Mouse (Mus musculus) gastrocnemius, adult 2 months (tissue): ENCODE results near the gene Slc45a3. TPM values are rescaled to one million over a fixed set of nuclear protein-coding genes. Genes with fewer than 3 reads are reported as not detected.
A peak's percentile ranks its signal among the peaks of the same experiment; 100 is the strongest.

Source experiments
- DNase-seq: peaks from one replicate; pipeline ENCODE4 v3.0.0; 2022
- H3K27ac ChIP-seq: fragments of 200-600 bp; 2 replicates; pipeline ENCODE4 v1.8.1; 2022; ENCODE audit warnings: mild to moderate bottlenecking
- H3K4me3 ChIP-seq: fragments of 200-600 bp; 2 replicates; pipeline ENCODE4 v1.8.1; 2022; ENCODE audit warnings: mild to moderate bottlenecking, moderate library complexity
- CTCF ChIP-seq: fragments of 200-600 bp; IDR thresholded peaks from 2 replicates; pipeline ENCODE4 v1.8.1; 2022; ENCODE audit warnings: antibody characterized with exemption, mild to moderate bottlenecking, moderate library complexity
- intact Hi-C: fragments of 180-260 bp; cut with DNase I; formaldehyde crosslinking; loops from one replicate; pipeline ENCODE4 v1.15.1; 2025
- total RNA-seq, 2 experiments: library from RNA; stranded (reverse); gene quantifications; 2 replicates each; pipeline ENCODE4 v1.2.3; 2021

Gene Slc45a3
- total RNA-seq, 2 experiments from 2014 or later: 0.84 to 1.4 TPM

- DNase-seq: no peak
- Histone ChIP-seq H3K27ac (no peak overlapping the region), H3K4me3 (no peak overlapping the region)
- no peak for TF ChIP-seq CTCF
- intact Hi-C loops: no loop called here
Observed at GRCm38 (mm10) chr1:131987432-131987831, 24.7 kb downstream of the Slc45a3 start.

GRCm38 (mm10) chr1:131989476-131989875, 26.7 kb downstream of the Slc45a3 start:
- Histone ChIP-seq H3K4me3 (no peak overlapping the region), H3K27ac (peak overlapping the region; percentile 64)
- no peak for DNase-seq
- intact Hi-C loops: no loop called here
- no peak for TF ChIP-seq CTCF

DNA sequence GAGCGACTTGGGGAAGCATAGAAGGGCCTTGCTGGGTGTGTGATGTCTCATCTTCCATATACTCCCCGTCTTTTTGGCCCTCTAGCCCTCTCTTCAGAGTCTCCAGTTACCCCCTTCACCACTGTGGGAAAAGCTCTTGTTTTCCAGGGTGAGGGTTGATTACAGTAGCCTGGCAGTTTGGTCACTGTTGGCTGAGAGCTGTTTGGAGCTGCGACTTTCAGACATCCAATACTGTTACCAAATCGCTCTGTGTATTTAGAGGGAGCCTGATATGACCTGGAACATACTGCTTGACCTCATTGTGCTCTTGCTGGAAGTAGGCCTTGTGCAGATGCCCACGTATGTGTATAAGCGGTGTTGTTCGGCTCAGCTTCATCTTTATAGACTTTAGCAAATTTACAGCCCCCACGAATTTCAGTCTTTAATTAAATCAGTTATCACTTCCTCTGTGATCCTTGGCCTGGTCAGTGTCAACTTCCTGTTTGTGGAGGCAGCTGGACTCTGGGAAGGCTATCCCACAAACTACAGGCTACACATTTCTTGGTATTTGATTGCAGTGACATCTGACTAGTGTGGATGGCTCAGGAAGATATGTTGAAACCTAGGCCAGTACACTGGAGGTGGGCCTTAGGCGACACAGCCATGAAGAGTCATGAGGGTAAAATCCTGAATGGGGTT, 27.5 kb downstream of the Slc45a3 start:
- Histone ChIP-seq H3K27ac (peak overlapping the region; percentile 64), H3K4me3 (no peak overlapping the region)
- intact Hi-C loops: no loop called here
- DNase-seq: peak; percentile 54
- no peak for TF ChIP-seq CTCF

DNA sequence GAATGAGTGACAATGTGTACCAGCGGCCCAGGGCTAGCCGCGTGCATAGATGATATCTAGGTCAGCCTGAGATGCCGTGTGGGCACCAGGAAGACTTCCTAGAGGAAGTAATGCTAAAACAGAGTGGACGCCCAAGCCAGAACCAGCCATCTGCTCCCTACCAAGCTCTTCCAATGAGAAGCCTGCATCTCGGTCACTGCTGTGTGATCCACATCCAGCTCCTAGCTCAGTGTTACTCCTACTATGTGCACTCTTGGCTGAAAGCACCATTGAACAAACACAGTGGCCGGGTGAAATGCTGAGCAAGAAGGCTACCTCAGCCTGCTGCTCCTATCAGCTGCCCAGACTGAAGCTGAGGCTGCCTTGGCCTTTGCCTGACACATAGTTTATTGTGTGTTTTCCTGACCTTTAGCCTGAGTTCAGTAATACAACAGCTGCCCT, 29.8 kb downstream of the Slc45a3 start:
- TF ChIP-seq CTCF: no peak
- DNase-seq: no peak
- H3K27ac ChIP-seq: no peak overlapping the region
- H3K4me3 ChIP-seq: no peak overlapping the region
- intact Hi-C loops: no loop called here

DNA sequence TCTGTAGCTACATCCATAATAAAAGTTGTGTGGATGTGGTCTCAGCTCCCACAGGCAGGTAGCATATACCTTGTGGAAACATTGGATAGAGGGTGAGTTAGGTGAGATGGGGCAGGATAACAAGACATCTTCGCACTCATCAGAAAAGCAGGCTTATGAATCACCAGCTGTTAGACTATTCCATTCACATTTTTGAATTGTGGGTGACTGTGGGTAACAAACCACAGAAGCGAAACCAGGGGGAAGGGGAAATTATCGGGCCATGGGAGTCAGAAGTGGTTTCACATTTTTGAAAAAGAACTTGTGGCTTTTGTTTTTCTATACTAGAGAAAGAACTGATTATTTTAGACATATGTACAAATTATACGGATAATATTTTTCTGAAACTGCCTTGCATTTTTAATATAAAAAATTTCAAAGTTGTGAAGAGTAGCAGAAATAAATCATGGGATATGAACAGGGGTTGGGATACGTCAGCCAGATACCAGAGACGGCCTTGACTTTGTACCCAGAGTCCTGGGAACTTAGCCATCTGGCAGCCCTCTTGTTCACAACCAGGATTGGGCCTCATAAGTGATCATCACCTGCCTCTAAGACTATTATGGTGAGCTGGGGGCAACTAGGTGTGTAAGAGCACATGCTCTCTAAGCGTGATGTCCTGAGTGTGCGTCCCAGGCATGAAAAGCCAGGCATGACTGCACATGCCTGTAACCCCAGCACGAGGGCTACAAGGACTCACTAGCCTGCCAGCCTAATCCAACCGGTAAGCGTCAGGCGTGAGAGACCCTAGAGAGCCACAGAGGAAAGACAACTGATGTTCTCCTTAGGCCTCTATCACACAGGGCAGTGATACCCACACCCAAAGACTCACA, 30.6 kb downstream of the Slc45a3 start:
- intact Hi-C loops: no loop called here
- Histone ChIP-seq H3K27ac (peak overlapping the region; percentile 28; the same call in 1 of the 2 replicates), H3K4me3 (no peak overlapping the region)
- DNase-seq: peak; percentile 83
- no peak for TF ChIP-seq CTCF

DNA sequence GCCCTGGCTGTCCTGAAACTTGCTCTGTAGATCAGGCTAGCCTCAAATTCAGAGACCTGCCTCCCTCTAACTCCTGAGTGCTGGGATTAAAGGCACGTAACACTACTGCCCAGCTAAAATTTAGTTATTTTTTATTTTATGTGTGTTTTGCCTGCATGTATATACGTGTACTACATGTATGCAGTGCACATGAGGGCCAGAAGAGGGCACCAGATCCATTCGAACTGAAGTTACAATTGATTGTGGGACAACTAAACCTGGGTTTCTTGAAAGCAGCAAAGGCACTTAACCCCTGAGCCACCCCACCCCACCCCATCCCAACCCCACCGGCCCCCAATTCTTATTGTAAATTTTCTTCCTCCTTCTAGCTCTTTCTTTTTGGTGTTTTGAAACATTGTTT, 32.3 kb downstream of the Slc45a3 start:
- Histone ChIP-seq H3K4me3 (no peak overlapping the region), H3K27ac (no peak overlapping the region)
- intact Hi-C loops: loop anchor here (1.0 kb wide), 2 partner anchors 50 to 121 kb away; no protein-coding TSS in a partner anchor
- TF ChIP-seq CTCF: peak; percentile 91
- DNase-seq: peak; percentile 65

DNA sequence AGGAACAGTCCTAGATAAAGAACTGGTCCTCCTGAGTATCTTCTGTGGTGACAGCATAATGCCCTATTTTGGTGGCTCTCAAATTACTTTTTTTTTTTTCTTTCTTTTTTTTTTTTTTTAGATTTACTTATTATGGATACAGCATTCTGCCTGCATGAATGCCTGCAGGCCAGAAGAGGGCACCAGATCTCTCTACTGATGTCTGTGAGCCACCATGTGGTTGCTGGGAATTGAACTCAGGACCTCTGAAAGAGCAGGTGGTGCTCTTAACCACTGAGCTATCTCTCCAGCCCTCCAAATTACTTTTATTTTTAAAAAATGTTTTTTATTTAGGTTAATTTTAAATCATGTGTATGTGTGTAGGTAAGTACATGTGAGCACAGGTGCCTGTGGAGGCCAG, 37.7 kb downstream of the Slc45a3 start:
- peak; percentile 64 for TF ChIP-seq CTCF
- Histone ChIP-seq H3K27ac (no peak overlapping the region), H3K4me3 (no peak overlapping the region)
- no peak for DNase-seq
- intact Hi-C loops: no loop called here

- intact Hi-C loops: no loop called here
- DNase-seq: no peak
- no peak overlapping the region for H3K27ac ChIP-seq
- H3K4me3 ChIP-seq: no peak overlapping the region
- no peak for TF ChIP-seq CTCF
Observed at GRCm38 (mm10) chr1:132001880-132002330, 39.1 kb downstream of the Slc45a3 start.

DNA sequence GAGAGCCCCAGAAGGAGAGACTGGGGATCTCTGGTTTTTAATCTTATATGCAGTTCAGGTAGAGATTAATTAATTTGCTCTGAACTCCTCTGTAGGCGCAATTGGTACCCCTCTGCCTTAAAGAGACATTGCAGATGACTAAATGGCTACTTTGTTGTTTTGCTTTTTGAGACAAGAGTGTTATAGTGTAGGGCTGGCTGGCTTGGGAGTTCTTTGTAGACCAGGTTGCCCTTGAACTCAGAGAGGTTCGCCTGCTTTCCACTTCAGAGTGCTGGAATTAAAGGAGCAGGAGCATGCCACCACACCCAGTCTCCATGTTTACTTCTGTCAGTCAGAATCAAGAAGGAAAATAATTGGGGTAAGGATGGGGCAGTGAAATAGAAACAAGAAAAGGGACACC, 40.3 kb downstream of the Slc45a3 start:
- TF ChIP-seq CTCF: no peak
- Histone ChIP-seq H3K4me3 (no peak overlapping the region), H3K27ac (peak overlapping the region; percentile 100)
- no peak for DNase-seq
- intact Hi-C loops: no loop called here

DNA sequence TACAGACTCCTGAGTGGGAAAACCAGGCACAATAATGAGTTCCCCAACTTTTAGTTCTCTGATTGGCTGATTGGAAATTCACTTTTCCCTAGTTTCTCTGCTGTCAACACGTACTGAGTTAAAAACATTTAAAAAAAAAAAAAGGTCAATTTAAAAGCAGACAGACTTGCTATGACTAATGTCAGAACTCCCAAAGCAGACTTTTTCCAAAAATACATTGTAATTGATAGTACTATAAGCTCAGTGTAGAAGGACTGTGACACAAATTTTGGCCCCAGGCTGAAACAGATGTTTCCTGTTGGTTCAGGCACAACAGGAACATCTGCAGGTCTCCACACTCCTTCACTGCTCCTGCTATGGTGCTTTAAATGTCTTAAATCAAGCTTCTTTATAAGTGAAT, 41.0 kb downstream of the Slc45a3 start:
- no peak overlapping the region for H3K4me3 ChIP-seq
- DNase-seq: no peak
- intact Hi-C loops: no loop called here
- TF ChIP-seq CTCF: no peak
- peak overlapping the region; percentile 100 for H3K27ac ChIP-seq

- Histone ChIP-seq H3K4me3 (no peak overlapping the region), H3K27ac (peak overlapping the region; percentile 100)
- TF ChIP-seq CTCF: no peak
- intact Hi-C loops: no loop called here
- DNase-seq: no peak
Observed at GRCm38 (mm10) chr1:132004574-132005180, 41.9 kb downstream of the Slc45a3 start.

GRCm38 (mm10) chr1:132005466-132005865, 42.7 kb downstream of the Slc45a3 start:
- Histone ChIP-seq H3K4me3 (no peak overlapping the region), H3K27ac (peak overlapping the region; percentile 100)
- intact Hi-C loops: no loop called here
- DNase-seq: no peak
- no peak for TF ChIP-seq CTCF

DNA sequence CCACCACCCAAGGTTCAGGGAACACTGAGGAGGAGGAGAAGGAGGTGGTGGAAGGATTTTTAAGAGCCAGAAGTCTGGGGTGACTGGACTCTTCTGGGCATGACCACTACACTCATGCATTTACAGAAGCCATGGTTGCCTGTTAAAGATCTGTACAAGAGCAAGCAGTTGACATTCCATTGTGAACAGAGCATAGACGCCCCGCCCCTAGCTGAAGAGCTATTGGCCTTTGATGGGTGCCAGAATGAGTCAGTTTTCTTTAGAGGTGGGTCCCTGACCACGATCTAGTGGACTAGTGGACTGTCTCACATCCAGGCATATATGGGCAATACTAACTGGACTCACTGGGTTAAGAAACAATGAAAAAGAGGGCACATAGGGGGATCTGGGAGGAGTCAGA, 43.3 kb downstream of the Slc45a3 start:
- Histone ChIP-seq H3K27ac (peak overlapping the region; percentile 100; the same call in 1 of the 2 replicates), H3K4me3 (no peak overlapping the region)
- DNase-seq: no peak
- TF ChIP-seq CTCF: no peak
- intact Hi-C loops: no loop called here
